Mouse (Mus musculus): ENCODE measurements around the gene St6galnac6.

Gene St6galnac6

DNA sequence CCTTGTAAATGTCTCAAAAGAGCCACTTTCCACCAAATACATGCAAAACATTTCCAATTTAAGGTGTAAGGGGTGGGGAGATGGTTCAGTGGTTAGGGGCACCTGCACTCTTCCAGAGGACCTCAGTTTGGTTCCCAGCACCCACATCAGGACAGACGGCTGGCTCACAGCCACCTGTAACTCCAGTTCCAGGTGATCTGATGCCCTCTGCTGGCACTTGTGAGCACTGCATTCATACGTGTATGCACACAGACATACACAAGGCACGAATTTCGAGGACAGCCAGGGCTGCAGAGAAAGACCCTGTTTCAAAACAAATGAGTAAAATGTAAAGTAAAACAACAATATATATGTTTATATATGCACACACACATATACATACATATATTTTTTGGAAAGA lies 18.1 kb downstream of the St6galnac6 start:
- DNase-seq (ENCODE audit: low spot score), result no peak

DNA sequence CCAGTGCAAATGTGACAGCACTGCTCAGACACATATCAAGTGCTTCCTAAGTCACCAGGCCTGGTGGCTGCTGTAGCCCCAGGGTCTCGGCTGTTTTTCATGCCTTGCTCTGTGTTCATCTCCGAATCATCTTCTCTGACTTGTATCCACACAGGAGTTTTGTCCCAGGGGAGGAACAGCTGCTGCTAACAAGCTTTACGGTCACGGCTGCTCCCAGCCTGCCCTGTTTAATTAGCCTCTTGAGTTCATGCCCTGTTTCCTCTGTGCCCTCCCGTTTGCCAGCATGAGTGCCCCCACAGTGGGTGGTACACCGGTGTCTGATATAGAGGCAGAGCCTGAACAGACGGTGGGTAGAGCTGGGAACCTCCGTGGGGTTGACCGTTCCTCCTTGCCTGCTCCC lies 18.5 kb downstream of the St6galnac6 start:
- no peak for DNase-seq (ENCODE audit: low spot score)

DNA sequence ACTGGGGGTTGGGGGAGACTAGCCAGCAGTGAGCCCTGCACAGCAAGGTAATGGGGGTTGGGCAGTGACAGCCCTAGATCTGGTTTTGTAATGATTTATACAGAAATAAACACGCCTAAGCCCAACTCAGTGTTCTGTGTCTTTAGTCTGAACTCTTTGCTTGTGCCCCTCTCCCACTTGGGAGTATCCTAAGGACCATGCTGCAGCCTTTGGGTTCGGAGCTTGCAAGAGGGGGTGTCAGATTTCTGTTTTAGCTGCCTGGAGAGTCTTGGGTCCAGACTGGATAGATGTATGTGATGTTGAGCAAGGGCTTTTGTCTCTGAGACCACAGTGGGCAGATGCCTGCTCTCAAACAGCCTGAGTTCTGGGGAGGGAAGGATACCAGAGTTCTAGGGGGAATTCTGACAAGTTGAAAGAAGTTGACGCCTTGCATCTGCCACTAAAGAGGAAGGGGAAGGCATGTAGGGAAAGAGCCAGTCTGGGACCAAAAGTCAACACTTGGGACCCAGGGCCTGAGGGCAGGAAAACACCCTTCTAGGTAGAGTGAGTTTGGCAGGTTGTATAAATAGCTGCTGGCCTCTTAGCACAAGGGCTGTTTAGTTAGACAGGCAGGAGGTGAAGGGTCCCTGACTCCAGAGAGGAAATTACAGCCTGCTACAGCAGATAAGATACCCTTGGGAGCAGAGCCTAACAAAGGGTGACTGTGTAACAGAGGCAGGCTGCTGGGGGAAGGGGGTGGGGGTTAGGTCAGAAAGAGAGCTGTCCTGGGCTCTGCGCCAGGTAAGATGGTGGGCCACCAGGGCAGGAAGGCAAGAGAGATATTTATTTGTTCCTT lies 21.4 kb downstream of the St6galnac6 start:
- peak; percentile 84 for DNase-seq (ENCODE audit: low spot score)

DNA sequence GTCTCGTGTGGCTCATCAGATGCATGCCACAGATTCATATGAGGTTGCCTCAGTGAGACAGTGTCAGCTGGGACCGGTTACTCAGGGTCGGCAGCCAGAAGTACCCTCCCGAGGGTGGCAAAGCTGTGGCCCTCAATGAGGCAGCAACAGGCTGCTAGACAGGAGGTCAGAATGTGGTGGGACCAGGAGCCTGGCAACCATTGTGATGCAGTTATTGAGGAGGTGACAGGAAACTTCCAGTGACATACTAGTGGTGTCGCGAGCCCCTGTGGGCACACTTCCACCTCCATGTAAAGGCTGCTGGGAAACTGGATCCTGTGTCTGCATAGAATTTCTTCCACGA lies 22.0 kb downstream of the St6galnac6 start, which contains the start of gene Ak1:
Ak1 (plus strand) TSS at position 242 of the 343 bp plus-strand sequence.
- no peak for DNase-seq (ENCODE audit: low spot score)

DNA sequence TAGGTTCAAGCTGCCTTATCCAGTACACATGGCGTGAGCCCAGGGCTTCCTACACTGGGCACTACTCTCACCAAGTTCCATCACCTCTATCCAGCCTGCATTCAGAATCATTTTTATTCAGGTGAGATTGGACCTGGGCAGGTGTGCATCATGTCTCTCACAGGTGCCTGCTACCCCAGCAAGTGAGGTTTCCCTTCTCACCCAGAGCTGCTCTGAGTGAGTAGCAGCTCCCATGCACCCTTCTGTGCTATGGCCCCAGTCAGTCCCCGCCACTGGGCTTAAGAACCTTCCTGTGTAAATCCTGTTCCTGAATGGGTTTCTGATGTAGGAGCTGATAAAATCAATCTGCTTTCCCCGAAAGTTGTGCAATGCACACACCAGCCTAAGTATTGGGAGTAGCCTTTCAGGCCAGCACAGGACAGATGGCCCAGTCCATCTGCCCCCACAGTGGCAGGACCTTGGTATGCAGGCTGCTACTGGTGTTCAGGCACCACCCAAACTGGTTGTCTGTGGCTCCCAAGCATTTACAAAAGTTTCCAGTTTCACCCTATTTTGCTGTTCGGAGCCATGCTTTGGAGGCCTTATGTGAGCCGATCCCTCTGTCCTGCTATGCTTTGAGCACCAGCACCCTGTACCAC lies 24.7 kb downstream of the St6galnac6 start:
- no peak for DNase-seq (ENCODE audit: low spot score)

DNA sequence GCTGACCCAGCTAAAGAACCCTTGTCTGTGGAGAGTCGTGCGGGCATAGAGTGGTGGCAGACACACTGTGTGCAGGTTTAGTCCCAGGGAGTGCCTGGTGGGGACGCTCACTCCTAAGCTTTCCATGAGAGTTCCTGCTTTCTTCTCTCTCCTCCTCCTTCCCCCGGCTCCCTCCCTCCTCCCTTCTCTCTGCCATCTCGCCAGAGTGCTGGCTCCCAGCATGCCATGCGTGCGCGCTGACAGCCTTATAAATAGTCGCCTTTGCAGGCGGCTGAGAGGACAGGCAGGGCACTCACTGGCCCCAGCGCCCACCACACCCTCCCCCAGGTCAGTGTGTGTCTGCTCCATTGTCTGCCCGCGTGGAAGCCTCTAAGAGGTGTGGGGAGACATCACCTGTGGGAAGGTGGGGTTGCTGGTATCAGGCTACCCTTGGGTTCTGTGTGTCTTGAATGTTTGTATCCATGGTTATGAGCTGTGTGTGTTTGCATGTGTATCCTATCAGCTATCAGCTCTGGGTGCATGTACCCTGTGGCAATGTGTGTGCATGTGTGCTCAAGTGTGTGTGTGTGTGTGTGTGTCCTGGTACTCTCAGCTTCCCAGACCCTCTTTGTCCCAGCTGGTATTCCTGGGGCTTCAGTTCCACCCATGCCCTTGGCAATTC lies 25.8 kb downstream of the St6galnac6 start:
- DNase-seq (ENCODE audit: low spot score), result no peak

DNA sequence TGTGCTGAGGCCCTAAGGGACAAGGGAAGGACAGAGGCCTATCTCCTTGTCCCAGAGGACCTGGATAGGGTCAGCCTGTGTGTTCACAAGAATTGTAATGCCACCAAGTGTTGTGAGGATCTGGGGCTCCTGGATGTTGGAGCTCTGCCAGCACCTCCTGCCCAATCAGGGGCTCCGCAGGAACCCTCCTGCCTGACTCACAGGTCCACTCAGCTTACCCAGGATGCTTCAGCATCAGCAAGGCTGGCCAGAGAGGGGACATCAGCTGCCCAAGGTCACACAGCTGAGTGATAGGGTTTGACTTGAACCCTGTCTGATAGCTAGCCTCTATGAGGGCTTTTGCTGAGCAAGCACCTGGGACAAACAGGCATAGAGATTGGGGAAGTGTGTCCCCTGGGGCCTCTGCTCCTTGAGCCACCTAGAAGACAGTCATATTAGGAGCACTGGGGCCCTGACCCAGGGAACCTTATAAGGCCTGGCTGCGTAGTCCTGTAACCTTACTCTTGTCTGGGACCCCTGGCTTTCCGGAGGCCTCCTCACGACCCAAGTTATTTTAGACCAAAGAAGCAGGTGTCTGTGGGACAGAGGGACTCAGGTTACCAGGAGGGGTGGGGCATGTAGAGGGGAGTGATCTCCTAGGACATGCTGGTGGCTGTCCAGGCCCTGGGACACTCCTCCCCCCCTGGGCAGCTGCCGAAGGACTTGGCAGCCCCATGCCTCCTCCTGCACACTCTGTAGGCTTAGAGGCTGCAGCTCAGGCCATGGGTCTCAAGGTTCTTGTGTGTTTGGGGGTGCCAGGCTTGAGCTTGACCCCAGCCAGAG lies 26.6 kb downstream of the St6galnac6 start:
- DNase-seq (ENCODE audit: low spot score), result peak; percentile 63

DNA sequence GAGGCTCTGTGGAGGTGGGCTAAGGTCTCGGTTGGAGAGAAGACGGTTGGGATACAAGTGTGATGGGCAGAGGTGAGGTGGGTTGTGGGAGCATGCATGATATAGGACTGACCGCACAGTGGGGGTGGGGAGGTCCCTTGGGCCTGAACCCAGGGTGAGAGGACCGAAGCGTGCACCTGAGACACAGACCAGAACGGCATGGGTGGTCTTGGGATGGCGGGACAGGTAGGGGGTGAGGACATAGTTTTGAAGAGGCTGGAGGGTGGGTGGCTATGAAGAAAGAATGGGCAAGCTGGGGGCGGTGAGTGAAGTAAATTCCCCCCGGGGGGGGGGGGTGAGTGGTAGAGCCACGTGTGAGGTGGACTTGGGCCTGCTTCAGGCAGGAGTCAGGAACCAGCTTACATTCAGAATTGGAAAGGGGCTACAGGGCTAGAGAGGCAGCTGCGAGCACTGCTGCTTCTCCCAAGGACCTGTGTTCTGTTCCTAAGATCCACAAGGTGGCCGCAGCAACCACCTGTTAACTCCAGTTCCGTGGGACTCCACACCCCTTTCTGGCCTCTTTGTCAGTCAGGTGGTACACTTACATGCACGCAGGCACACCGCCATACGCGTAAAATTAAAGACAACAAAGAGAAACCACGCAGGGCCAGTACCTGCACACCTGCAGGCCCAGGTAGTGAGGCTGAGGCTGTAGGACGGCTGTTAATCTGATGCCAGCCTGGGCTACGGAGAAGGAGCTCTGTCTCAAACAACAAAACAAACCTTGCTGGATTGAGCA lies 27.9 kb downstream of the St6galnac6 start:
- DNase-seq (ENCODE audit: low spot score), result no peak

DNA sequence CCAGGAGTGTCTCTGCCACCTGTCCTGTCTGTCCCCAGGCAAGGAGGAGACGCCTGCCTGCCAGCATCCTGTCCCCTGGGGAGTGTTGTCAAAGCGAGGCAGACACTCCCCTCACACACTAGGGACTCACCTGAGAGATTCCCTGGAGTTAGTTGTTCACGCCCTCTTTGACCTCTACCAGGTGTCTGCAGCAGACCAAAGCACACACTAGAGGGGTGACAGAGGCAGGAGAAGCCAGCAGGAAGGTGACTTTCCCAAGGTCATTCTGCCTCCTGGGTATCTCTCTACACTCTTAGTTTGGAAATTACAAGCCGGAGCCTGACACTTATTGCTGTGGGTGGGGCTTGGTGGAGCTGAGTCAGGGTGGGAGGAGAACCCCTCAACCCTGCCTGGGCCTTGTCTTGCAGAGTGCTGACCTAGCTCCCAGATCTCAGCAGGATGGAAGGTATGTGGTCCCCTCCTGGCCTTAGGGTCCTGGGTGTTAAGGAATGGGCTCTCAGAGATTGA lies 28.6 kb downstream of the St6galnac6 start:
- DNase-seq (ENCODE audit: low spot score), result no peak

DNA sequence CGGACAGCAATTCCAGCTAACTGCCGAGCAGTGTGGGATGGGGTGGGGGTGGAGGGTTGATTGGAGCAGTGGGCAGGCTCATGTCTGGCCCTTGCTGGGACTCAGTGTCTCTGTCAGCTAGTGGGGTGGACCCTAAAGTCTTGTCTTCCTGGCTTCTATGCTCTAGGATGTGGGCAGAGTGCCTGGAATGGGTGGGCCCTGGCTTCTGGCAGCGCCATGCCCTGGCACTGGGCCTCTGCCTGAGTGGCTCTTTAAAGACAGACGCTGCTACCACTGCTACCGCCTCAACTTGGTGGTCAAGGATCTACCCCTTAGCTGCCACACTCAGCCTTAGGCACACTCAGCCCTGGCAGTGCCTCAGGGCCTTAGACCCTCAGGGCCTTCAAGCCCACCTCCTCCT lies 29.2 kb downstream of the St6galnac6 start:
- DNase-seq (ENCODE audit: low spot score), result peak; percentile 77

DNA sequence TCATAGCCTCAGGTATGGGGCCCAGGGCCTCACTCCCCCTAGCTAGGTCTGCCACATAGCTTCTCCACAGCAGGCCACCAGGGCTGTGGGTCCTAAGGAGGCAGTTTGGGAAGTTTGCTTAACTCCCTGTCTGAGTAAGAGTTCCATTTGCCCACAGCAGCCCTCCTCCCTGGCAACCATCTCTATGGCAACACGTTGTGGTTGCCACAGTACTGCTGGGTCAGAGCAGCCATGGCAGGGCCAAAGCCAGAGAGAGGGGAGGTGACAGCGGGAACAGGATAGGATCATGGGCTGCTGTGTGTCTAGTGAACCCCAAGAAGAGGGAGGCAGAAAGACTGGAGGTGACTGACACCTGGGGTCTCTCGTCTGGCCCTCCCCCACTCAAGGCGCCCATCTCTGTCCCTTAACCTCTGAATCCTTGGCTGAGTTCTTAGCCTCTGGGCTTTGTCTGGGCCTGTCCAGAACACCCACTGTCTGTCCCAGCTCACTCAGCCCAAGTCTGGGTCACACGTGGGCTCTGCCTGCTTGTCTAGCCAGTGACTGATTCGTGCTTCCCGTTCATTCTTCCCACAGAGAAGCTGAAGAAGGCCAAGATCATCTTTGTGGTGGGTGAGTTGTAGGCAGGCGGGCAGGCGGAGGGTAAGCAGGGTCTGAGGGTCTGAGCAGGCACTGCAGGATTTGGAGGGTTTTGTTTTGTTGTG lies 29.9 kb downstream of the St6galnac6 start:
- DNase-seq (ENCODE audit: low spot score), result peak; percentile 93

DNA sequence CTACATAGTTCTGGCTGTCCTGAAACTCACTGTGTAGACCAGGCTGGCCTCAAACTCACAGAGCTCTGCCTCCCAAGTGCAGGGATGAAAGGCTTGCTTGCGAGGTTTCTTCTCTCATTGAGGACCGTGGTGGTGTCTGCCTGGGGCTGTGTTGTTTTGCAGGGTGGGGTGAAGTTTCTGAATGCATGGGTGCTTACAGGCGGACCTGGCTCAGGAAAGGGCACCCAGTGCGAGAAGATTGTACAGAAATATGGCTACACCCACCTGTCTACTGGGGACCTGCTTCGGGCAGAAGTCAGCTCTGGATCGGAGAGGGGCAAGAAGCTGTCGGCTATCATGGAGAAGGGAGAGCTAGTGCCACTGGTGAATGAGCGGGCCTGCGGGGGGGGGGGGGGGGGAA lies 30.5 kb downstream of the St6galnac6 start:
- DNase-seq (ENCODE audit: low spot score), result no peak

DNA sequence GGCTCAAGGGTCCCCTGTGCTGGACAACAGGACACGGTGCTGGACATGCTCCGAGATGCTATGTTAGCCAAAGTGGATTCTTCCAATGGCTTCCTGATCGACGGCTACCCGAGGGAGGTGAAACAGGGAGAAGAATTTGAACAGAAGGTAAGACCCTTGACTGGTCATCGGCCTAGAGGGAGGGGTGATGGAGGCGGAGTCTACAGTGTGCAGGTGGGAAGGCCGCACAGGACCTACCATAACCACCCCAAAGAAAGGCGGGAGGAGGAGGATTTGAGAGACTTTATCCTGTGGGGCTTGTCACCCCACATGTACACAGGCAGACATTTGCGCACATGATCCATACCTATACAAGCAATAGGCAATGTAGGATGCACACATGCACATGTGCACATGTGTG lies 31.5 kb downstream of the St6galnac6 start:
- DNase-seq (ENCODE audit: low spot score), result no peak

DNA sequence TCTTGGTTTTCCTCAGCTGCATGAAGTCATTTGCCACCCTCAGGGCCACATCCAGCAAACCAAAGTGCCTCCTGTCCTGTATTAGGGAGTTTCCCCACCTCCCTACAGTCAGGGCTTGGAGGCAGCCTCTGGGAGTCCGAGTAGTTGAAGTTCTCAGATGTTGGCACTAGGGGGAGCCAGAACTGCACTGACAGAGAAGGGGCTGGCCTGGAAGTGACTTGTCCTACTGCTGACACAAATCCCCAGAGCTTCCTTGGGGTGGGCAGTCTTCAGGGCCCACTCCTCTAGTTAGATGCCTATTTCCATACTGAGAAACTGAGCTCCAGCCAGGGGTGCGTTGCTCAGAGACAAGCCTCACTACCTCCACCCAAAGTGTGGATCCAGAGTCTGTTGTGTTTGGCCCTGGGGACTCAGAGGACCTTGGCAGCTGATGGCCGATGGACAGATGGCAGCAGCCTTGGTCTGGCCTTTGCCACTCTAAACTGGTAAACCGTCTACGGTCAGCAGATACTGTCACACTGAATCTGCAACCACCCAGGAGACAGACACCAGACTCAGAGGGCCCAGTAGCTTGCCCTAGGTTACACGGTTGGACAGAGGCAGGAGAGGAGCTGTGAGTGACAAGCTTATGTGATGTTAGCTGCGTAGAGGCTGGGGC lies 32.4 kb downstream of the St6galnac6 start:
- DNase-seq (ENCODE audit: low spot score), result peak; percentile 95

DNA sequence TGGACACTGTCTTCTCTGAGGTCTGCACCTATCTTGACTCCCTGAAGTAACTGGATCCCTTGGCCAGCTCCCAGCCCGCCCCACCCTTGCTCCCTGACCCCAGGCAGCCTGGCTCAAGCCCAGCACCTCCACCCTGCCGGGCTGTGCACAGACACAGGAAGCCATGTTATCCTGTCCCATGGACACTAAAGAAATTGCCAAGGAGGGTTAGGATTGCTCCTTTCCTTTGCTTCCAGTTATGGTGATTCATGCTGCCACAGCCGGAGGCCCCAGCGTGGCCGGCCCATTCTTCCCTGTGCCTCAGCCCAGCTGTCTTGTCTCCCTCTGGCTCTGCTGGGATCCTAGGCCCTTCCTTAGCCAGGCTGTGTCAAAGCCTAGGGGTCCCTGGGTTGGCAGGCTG lies 34.2 kb downstream of the St6galnac6 start:
- peak; percentile 39 for DNase-seq (ENCODE audit: low spot score)

DNA sequence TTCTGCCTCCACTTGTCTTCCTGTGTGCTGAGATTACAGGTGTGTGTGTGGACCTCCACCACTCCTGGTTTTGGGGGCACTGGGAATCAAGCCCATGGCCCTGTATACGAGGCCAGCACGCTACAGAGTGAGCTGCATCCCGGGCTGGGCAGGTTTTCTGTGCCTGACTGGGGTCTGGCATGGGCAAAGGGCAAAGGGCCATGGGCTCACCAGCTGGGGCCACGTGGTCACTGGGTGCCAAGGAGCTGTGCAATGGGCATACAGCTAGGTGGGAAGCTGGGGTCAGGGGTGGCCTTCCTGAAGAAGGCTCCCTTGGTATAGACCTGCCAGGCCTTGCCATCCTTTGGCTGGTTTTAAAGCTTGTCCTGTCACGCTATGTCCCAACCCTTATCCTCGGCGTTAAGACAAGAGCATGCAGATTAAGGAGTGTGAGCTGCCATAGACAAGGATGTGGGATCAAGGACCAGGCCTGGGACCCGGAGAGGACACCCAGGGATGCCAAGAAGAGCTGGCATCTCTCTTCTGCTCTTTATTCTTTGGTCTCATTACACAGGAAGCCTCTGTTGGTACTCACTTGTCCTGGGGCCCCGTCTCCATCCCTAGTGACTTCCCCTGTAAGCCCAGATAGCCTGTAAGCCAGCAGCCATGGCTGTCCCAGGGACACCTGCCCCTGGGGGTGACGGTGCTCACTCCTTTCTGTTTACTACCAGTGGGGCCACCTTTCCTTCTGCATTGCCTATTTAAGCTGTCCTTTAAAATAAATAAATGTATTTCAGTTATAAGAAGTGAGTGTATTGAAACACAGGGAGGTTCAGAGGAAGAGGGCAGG lies 35.0 kb downstream of the St6galnac6 start:
- DNase-seq (ENCODE audit: low spot score), result no peak

DNA sequence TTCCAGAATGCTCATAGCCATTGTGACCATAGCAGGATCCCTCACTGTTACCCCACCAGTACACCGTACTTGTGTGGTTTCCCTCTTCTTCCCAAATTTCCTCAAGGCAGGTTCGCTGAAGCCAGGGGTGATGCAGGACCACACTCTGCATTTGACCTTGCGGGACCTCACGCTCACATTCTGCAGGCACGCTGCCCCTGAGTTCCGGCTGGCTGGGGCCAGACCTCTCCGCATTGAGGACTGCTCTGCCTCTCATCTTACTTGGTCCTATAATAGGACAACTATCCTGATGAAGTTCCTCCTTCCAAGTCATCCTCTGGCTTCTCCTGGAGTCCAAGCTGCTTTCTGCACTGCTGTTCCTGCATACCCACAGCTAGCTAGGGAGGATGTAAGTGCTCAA lies 37.1 kb downstream of the St6galnac6 start:
- DNase-seq (ENCODE audit: low spot score), result no peak

DNA sequence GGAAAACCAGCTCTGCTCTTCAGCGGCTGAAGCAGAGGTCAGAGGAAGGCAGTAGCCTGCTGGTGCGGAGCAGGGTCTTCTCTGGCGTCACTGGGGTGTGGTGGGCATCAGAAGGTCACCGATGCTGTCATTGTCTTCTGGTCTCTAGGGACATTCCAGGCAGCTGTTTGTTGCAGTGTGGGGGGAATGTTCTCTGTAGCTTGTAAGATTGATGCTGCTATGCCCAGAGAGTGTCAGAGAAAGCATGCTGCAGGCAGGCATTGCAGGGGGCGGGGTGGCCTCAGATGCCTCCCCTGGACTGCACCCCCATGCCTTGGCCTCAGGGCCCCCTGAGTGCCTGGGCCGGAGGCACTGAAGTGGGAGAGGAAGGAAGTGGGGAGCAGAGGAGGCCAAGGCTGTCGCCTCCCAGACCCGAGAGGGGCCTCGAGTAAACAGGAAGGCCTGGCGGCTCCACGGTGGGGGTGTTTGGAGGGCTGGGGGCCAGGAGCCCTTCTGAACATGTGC lies 38.3 kb downstream of the St6galnac6 start:
- no peak for DNase-seq (ENCODE audit: low spot score)

DNA sequence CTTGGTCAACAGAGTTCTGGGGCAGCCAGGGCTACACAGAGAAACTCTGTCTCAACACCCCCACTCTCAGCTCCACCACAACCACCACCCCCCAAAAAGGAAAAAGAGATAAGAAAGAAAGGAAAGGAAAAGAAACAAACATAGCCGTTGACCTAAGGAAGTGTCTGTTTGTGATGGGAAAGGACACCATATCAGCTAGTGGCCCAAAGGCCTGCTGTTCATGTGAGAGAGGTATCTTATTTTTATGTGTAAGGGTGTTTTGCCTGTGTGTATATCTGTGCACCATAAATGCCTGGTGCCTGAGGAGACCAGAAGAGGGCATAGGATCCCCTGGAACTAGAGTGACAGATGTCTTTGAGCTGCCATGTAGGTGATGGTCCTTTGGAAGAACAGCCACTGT lies 40.1 kb downstream of the St6galnac6 start:
- DNase-seq (ENCODE audit: low spot score), result no peak

All from adipocyte (in vitro differentiated cells).